Mouse (Mus musculus): ENCODE measurements around the gene Pkp4.
A peak's percentile ranks its signal among the peaks of the same experiment; 100 is the strongest.

Pkp4 gene

DNA sequence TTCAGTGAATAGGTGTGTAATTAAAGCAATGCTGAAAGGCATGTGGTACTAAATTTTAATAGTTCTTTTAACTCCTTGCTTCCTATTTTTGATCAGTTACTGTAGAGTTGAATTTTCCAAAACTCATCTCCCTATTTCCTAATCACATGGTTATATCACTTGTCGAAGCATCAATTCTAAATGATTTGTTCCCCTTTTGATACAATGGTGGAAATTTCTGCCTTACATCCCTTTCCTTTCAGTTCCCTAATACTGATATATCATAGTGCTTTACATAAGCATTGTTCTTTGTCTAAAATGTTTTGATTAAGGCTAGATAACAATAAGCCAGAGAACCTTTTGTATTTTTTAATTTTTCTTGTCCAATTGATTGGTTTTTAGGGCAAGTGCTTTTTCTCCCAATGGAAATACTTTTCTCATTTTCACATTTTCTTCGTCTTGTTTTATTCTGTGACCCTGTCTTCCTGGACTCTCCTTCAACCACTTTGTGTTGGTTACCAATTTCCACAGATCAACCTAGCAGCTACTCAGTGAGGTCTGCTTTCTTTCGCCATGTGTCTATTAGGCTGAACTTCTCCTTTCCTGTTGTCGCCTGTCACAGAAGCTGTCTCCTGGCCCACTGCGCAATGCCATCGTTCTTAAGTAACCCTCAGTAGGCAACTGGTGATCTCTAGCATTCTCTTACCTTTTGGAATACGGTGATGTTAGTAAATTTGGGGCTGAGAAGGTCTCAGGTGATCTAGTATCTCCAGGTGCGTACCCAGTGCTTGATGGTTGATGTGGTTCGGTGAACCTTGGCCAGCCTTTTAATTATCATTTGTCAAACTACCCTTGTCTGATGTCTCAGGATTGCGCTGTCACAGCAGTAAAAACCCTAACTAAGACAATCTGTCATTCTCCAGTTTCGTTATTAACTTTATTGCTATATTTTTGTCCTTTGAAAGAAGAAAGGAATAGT is 23.7 kb downstream of the Pkp4 start:
- no peak for DNase-seq

DNA sequence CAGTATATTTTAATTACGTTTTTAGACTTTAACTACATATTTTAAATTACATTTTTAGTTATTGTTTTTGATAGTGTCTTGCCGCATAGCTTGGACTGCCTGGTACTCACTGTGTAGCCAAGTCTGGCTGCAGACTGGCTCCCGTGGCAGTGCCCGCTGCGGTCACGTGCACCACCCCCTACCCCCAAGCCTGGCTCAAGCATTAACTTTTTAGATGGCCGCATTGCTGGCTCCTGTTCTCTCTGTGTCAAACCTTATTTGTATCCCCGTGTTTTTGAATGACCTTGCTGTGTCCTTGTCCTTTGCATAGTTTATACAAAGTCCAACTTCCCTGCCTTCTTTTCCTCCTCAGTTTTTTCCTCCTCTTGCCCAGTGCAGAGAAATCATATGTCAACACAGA is 25.5 kb downstream of the Pkp4 start:
- peak; percentile 83 to 90 for DNase-seq

DNA sequence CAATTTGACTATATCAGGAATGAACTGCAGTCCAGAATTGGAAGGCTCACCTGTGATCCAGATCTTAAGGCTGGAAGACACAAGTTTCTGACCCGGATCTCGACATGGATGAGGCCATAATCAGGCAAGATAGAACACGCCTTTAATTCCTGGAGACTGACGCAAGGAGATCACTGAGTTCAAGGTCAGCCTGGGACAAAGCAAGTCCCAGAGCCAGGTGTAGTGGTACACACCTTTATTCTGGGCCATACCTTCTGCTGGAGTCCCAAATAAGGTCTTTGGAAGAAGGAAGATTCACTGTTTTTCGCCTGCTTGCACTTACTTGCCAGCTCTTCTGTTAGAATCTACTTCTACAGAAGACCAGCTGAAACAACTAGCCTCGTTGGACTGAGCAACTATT is 26.3 kb downstream of the Pkp4 start:
- DNase-seq: peak in 1 of 2 experiments; percentile 18

DNA sequence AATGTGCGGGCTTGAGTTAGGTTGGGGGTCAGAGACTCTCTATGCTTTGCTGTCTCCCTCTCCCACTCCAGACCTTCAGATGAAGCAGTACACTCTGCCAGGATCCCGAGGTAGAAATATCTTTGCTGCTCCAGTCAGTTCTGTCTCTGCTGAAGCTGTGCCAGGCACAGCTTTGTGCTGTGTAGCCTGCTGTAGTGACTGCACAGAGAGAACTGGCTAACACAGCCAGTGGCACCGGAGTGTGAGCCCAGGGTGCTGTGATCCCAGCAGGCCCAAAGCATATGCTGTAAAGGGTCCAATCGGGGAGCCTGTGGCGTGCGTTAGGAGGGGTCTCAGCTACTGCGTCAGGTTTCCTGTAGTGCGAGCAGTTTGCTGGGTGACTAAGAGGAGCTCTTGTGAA is 27.7 kb downstream of the Pkp4 start:
- DNase-seq: peak in 1 of 2 experiments; percentile 22

DNA sequence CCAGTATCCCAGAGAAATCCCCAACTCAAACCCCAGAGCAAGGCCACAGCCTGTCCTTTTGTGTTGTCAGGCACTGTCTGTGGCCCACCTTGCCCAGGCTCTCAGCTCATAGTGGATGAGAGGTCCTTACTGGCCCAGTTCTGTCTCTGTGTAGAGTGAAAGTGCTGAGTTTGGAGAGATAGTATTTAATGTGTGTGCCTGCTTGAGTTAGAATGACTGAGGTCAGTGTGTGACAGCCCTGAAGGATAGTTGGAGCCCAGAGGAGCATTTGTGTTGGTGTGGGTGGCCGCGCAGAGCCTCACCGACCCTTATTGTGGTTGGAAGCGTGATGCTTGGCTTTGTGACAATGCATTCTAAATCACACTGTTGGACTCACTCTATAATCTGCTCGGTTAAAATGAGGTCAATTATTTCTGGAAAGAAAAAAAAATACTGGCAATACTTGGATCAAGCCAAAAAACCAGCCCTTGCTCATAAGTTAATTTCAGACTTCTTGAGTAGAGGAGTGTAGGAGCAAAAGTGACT is 29.1 kb downstream of the Pkp4 start:
- peak in 1 of 2 experiments; percentile 41 for DNase-seq

DNA sequence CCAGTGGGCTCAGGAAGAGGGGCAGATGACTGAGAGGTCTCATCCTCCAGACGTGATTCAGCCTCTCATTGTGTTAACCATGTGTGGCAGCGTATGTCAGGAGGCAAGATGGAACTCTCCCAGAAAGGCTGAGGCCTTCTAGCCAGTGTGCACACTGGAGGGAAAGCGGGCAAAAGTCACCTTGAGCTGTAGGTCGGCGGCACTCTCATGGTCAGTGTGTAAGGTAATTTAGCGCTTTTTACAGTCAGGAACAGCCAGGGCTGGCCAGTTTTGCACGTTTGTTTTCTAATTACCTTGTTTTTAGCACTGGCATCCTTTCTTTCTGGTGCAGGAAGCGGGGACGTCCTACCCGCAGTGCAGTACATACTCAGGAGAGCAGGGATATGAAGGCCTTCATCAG is 29.5 kb downstream of the Pkp4 start:
- peak in 1 of 2 experiments; percentile 59 for DNase-seq

DNA sequence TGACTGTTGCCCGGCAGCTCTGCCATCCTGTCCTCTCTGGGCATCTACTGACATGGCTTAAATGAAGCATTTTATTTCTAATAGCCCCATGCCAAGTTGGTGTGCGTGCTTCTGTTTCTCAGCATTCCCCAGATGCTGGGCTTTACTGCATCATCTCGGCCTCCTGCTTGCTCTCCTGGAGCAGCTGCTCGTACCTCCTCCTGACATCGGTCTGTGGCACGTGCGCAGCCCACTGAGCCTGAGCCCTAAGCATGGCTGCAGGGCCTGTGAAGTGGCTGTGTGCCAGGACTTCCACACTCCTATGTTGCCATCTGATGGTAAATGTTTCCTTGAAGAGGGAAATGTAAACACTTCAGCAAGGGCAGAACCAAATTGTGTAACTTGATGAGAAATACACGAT is 30.8 kb downstream of the Pkp4 start:
- DNase-seq: peak in 1 of 2 experiments; percentile 63

DNA sequence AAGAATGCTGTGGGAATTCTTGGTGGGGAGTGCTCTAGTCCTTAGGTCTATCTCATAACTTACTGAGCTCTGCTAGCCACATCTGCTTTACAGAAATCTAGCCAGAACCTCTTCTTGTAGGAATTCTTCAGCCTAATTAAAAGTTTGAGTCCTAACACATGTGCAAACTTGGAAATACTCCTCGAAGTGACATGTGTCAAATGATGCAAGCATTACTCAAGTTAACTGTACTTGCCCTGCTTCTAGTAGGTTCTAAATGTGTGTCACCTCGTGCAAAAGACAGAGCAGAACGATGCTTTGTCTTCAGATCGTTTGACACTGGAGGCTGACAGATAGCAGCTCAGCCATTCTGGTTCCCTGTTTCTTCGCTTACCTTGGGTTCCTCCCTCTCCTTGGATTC is 32.5 kb downstream of the Pkp4 start:
- no peak for DNase-seq

DNA sequence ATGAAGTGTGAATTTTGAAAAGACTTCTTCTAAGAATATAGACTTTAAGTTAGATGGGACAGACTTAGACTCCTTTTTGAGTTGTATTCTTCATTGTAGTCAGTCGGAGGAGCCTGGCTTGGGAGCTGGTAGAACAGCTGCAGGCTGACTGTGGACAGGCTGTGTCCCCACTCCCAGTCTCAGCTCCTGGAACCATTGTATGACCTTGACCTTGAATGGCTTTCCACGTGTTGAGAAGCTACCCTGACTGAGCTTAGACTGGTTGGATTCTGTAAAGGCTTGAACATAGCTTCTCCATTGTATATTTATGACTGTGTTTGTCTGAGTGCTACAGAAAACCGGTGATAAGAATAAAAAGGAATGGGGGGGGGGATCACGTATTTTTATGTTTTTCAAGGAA is 36.5 kb downstream of the Pkp4 start:
- no peak for DNase-seq

DNA sequence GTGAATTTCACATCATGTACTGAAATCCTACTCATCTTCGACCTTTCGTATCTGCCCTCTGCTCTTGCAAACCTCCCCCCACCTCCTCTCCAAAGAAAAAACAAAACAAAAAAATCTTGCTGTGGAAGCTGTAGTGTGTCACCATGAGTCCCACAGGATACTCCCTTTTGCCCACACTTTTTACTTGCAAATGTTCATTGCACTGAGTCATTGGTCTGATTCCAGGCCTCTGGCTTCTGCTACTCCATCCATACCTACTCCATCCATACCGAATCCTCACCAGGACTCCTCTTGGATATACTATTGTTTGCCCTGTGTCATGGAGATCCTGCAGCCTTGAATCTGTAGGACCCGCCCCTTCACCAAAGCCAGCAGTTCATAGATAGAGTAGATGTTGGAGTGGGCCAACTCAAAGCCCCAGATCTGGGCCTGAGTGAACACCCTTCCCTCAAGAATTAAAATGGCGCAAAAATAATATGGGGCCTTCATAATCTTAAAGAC is 38.9 kb downstream of the Pkp4 start:
- DNase-seq: no peak

DNA sequence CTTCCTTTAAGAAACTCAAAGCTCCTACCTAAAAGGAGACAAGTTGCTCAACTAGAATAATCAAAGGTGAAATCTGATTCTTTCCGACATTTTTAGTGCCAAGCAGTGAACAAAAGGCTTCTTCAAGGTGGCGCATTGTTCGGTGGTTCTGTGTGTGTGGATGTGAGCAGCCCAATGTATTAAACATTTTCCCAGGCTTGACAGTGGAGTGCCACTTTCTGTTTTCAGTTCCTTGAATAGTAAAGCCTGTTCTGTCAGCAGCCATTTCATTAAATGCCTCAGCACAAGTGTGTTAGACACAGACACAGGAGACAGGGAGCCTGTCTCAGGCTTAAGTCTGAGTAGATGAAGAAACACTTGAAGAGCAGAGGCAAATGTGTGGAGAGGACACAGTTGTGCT is 39.9 kb downstream of the Pkp4 start:
- no peak for DNase-seq

DNA sequence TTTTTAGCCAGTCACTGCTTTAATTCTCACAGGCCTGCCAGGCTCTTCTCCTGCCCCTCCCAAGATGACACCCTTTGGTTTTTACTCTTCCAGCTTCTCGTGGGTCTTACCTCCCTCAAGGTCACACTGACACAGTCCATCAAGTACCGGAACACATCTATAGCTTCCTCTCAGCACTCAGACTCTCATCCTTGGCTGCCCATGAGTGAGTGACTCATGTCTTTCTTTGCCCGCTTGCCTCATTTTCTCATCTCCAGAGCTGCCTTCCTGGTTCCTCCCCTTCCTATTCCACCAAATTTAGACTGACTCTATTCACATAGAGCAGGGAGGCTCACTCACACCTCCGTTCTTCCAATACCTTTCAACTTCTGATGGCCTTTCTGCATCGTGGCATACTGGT is 42.3 kb downstream of the Pkp4 start:
- no peak for DNase-seq

DNA sequence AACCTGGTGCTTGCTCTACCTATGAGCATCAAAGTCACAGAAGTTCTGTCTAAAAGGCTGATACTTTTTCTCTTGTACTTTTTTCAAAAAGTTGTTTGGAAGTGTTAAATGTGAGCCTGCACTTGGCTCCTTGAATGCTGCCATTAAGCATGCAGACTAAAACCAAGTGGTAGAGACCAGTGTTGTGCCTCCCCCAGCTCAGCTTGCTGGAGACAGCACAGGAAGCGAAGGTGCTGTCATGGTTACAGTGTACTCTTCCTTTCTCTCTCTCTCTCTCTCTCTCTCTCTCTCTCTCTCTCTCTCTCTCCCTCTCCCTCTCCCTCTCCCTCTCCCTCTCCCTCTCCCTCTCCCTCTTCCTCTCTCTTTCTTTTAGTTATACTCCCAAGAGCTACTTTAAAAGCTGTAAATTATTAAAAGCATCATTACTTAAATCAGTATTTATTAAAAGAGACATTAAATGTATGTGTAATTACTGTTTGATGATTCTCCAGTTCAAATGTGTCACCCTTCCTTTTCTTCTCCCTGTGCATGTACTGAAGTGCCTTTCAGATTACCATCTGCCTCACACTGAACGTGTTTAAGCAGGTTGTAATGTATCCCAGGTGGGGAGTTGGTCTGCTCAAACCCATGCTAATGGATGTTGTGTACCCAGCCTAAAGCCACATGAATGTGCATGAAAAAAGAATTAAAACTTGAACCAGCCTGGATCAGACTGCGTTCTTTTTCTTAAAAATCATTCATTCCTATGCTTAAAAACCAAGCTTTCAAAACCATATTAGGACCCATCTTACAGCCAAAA is 43.2 kb downstream of the Pkp4 start:
- no peak for DNase-seq

DNA sequence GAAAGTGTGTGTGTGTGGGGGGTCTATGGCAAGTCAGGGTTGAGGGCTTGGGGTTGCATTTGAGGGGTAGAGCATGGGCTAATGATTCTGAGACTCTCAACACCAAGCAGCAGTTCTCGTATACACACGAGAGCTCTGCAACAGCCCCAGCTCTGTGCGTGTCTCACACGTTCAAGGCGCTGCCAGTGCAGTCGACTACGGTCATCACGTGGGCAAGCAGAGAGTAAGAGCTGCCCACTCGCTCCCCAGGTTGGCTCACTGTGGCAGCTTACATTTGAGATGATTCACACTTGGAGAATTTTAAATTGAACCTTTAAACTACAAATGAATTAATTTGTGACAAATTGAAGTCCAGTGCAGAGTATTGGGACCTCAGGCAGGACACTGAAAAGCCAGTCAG is 44.4 kb downstream of the Pkp4 start:
- no peak for DNase-seq

DNA sequence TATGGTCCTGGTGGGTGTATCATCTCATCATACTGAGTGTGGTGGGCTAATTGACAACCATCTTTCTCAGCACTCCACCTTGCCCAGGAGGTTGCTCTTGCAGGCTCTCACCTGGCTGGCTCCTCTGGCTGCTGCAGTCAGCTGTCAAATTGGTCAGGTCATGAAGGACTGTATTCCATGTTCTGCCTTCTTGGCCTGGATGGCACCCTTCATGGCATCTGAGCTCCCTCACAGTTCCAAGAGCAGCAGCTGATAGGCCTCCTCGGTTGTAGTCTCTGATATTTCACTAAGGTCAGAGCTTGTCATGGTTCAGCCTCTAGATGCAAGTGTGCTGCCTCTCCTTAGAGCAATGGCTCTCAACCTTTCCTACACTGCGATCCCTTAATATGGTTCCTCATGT is 45.5 kb downstream of the Pkp4 start:
- no peak for DNase-seq

DNA sequence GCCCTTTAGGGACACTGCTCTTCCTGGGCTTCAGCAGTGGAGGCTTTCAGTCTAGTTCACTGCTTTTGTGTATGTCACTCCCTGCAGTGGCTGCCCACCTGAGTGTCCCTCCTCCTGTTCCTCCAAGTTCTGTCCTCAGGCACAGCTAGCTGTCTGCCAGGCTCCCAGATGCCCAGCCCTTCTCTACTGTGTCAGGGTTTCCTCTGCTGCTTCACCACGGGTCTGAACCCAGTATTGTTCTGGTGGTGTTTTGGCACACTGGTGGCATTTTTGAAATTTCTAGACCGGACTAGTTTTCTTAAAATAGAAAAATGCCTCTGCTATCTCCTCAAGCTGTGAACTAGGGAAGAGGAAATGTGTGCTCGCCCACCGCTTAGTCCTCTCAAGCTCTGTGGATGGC is 46.6 kb downstream of the Pkp4 start:
- DNase-seq: no peak

DNA sequence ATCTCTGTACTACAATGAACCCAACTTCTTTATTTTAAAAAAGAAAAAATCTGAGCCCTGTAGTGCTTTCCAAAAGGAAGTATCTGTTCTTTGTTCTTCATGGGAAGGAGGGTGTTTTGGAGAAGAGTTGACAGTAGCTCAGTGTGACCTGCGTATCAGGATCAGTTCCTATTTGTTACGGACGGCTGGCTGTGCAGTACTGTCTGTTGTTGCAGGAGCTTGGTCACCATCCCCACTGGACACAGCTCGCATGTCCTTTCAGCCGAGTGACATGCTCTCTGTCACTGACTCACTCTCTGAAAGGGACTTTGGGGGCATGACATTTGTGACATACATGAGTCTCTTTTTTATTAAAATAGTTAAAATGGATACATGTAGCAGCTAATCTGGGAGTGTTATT is 47.1 kb downstream of the Pkp4 start:
- DNase-seq: no peak

DNA sequence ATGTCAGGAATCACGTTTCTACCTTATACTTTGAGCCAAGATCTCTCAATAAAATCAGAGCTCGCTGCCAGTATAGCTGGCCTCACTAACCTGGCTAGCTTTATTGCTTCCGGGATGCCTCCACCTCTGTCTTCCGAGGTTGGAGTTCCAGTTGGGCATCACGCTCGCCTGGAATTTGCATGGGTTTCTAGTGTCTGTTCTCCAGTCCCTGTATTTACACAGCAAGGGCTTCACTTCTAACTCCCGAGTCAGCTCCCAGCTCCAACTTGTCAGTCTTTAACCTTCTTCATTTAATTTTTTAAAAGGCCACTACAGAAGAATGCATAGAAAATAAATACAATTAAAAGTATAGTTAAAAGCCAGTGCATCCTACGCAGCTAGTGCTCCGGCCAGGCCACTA is 47.6 kb downstream of the Pkp4 start:
- DNase-seq: no peak

DNA sequence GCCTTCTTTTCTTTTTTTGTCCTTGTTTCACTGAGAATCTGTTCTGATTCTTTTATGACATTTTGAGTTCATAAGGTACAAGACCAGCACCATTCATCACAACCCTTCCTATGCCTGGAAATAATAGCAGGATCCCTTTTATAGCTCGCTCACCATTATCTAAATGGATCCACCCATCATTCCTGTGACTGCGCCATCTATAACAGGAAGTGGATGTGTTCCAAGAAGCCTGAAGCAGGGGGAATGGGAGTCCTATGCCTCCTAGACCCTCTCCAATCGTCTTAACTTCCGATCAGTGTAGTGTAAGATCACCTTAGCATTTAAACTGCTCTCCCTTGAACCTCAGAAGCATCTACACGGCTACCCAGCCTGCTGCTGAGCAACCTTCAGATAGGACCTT is 50.4 kb downstream of the Pkp4 start:
- DNase-seq: no peak

DNA sequence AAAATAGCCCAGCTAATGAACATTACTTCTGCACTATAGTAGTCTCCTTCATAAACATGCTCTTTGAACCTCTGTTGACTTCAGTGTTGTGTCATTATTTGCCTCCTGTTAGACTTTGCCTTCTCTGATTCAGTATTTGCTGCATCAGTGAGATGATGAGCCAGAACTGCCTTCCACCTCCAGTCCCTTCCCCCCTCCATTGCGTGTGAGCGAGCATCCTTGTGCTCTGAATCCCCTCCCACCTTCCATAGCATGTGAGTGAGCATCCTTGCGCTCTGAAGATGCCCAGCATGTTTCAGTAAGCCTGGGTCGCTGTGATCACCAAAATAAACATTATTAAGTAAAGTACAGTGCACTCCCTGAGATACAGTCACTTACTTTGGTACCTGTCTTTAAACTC is 51.8 kb downstream of the Pkp4 start:
- no peak for DNase-seq

DNA sequence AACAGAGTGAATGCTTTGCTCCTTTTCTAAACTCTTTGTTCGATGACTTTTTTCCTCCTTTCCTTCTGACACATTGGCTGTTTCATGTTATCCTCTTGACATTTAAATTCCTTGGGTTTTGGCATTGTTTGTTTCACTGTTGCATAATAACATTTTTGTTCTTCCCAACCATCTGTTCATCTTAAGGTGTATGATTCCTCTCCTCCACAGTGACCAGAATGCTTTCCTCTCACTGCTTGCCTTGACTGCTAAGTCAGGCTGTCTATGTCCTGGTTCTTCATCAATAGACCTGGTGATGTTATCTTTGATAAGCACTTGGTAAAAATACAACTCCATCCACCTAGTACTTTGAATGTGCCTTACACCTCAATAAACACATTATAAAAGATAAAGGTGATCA is 52.2 kb downstream of the Pkp4 start:
- no peak for DNase-seq

DNA sequence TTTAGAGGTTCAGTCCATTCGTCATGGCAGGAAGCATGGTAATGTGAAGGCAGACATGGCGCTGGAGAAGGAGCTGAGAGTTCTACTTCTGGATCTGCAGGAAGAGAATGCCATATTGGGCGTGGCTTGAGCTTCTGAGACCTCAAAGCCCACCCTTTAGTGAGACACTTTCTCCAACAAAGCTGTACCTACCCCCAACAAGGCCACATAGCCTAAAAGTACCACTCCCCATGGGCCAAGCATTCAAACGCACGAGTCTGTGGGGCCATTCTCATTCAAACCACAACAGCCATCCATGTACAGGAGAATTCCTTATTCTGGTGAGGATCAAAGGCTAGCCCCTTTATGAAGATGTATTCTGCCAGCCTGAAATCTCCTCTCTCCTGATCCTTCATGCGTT is 57.3 kb downstream of the Pkp4 start:
- no peak for DNase-seq

DNA sequence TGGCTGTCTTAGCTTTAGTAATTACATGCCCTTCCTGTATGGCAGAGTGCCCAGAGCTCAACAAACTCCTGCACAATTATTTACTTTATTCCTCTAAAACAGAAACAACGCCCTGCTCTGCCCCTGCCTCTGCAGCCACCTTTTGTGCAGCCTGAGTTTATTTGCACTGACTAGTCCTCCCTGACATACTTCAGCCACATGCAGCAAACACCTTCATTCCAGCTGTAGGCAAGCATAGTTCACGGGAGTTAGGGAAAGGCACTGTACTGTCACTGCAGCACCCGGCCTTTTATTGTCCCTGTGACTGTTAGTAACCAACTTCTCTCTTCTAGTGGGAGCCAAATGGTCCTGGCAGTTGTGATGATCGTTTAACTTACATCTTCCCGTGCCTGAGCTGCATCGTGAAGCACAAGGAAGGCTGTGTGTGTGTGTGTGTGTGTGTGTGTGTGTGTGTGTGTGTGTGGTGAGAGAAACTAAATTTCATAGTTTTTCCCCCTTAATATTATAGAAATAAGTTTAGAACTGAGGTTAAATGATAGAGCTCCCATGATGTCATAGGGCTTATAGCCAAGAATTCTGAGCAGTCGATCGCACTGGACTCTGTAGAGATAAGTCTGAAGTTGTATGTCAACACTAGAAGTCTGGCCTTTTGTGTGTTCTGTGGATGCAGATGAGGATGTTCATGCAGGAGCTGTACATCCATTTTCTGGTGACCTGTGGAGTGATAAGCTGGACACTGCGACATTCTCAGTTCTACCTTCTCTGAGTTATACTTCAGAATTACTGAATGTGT is 59.5 kb downstream of the Pkp4 start:
- peak; percentile 55 to 65 for DNase-seq
